Mouse (Mus musculus) ES-Bruce4 (cell line): ENCODE results near the gene Uts2.

Experiments used
- CTCF ChIP-seq: IDR thresholded peaks from one replicate; pipeline ENCODE4 v1.8.1; 2011; ENCODE audit warnings: low read depth, low read length
- EP300 ChIP-seq: IDR thresholded peaks from 2 replicates; pipeline ENCODE4 v1.6.1; 2011; ENCODE audit warnings: low read depth, low read length; ENCODE audit not compliant: insufficient read depth
- POLR2A ChIP-seq: IDR thresholded peaks from one replicate; pipeline ENCODE4 v1.8.1; 2011; ENCODE audit warnings: low read length; ENCODE audit not compliant: insufficient read depth

DNA sequence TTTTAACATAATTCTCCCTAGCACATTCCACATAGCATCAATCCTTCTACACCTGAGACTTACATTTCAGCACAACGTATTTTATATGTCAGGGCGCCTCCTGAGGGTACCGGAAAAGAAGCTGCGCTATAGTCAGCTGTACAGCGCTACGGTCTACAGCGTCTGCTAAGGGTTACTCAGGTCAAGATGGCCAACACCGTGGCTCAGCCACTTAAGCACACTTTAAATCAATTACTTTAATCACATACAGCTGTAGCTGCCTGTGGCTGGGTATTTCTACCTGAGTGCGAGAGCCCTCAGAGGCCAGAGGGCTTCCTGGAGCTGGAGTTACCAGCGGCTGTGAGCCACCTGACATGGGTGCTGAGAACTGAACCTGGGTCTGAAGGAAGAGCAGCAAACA lies 19.0 kb downstream of the Uts2 start:
- TF ChIP-seq CTCF (no peak), POLR2A (no peak), EP300 (no peak)
